Mouse (Mus musculus) heart, adult 11 months (tissue): ENCODE measurements around the gene Kctd5.

Experiments
- DNase-seq: peaks from one replicate; pipeline ENCODE4 v3.0.0; 2022

Gene Kctd5

GRCm38 (mm10) chr17:24036954-24037353, 36.3 kb downstream of the Kctd5 start:
- DNase-seq, result no peak

GRCm38 (mm10) chr17:24035087-24035486, 38.2 kb downstream of the Kctd5 start:
- no peak for DNase-seq

GRCm38 (mm10) chr17:24030551-24030950, 42.7 kb downstream of the Kctd5 start:
- no peak for DNase-seq

- no peak for DNase-seq
Observed at GRCm38 (mm10) chr17:24029477-24029876, 43.8 kb downstream of the Kctd5 start.

- peak; percentile 91 for DNase-seq
Observed at GRCm38 (mm10) chr17:24021375-24022199, 51.7 kb downstream of the Kctd5 start.

- DNase-seq, result no peak
Observed at GRCm38 (mm10) chr17:24020696-24021095, 52.6 kb downstream of the Kctd5 start.

- DNase-seq, result no peak
Observed at GRCm38 (mm10) chr17:24015727-24016126, 57.6 kb downstream of the Kctd5 start.

- DNase-seq, result no peak
Observed at GRCm38 (mm10) chr17:24014433-24014965, 58.8 kb downstream of the Kctd5 start.

GRCm38 (mm10) chr17:24012921-24013320, 60.4 kb downstream of the Kctd5 start:
- no peak for DNase-seq

GRCm38 (mm10) chr17:24009617-24010016, 63.7 kb downstream of the Kctd5 start:
- DNase-seq, result no peak

GRCm38 (mm10) chr17:24008105-24008504, 65.2 kb downstream of the Kctd5 start:
- no peak for DNase-seq

GRCm38 (mm10) chr17:24007391-24007790, 65.9 kb downstream of the Kctd5 start:
- DNase-seq, result no peak

GRCm38 (mm10) chr17:24006930-24007329, 66.4 kb downstream of the Kctd5 start:
- DNase-seq, result no peak

GRCm38 (mm10) chr17:24005049-24005448, 68.2 kb downstream of the Kctd5 start:
- DNase-seq, result no peak

GRCm38 (mm10) chr17:24004071-24004665, 69.1 kb downstream of the Kctd5 start:
- DNase-seq, result no peak

- DNase-seq, result peak; percentile 98
Observed at GRCm38 (mm10) chr17:24000404-24000803, 72.9 kb downstream of the Kctd5 start.

- DNase-seq, result no peak
Observed at GRCm38 (mm10) chr17:23998383-23998782, 74.9 kb downstream of the Kctd5 start.

- DNase-seq, result no peak
Observed at GRCm38 (mm10) chr17:23997901-23998300, 75.4 kb downstream of the Kctd5 start, which contains the start of gene Prss22. TSS of gene Prss22 (minus strand) at chr17:23998100.
